Mouse (Mus musculus): Measurements from ENCODE around the gene Ror2.

DNA sequence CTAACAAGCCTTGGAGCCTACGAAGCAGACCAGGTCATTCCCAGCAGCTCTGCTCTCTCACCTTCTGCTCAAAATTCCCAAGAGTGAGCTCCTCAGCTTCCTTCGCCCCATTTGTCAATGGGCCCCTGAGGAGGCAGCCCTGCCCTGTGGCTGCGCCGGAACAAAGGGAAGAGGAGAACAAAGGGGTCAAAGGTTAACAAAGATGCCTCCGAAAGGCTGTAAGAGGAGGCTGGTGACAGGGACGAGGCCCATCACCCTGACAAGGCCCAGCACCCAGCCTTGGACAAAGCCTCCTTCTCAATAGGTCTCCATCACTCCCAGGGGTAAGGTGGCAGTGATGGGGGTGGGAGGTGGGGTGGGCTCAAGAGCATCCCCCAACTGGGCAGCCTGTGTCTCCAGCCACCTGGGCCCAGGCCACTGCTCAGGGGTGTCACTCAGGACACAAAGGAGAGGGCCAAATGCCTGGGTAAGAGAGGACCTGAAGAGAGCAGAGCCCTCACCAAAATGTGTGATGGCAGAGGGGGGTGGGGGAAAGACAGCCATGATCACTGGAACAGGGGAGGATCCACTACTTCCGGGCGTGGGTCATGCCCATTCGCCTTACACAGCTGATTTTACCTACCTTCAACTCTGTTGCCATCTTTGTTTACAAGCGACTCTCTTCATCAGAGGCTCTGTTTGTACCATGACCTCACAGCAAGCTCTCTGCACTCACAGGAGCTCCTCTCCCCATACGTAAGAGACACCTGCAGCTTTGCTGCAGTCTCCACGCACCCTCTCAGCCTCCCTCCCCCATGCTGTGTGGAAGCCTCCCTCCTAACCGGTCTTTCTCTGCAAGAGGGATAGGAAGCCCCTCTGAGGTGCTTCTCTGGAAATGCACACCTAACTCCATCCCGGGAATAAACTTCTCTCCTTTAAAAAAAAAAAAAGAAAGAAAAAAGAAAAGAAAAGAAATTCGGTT is 51.8 kb downstream of the Ror2 start:
- TF ChIP-seq POLR2A (IDR thresholded peaks at IDR 0.05; ENCODE audit: extremely low read depth, insufficient read depth, low read length) (no peak), CTCF (IDR thresholded peaks at IDR 0.05; ENCODE audit: low read depth, low read length) (no peak)

Data from liver, adult 2 months (tissue).